Mouse (Mus musculus): ENCODE results near the gene Hoxd1.

Gene Hoxd1

DNA sequence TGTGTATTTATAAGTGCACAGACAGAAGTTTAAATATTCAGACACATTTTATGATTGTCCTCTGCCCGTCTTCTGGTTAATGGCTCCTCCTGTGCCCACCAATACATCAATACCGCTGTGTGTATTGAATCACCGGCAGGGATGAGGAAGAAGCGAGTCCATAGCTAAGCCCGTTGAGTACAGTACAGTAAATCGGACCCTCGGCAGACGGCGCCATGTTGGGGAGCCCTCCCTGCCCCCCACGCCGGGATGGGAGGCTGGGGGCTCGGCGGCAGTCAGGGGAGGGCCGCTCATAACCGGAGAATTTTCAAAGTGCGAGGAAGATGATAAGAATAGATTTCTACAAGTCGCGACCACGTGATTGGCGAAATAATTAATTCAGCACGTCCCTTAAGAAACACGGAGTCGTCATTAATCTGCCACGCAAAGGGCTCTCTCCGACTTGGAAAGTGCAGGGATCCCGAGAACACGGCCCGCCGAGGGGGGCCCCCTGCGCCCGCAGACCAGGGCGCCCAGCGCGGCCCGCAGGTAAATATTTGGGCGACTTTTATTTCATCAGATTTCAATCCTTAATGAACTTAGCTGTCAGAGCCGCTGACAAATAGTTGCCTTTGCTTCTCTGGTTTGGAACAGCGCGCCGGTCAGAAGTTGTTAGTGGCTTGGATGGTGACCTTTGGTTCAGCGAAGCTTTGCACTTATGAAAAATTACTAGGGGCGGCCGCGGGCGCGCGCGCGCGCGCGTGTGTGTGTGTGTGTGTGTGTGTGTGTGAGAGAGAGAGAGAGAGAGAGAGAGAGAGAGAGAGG is 30.1 kb upstream of the Hoxd1 start:
- no peak for DNase-seq (ENCODE audit: low read depth, low spot score)

GRCm38 (mm10) chr2:74733317-74733661 is 29.5 kb upstream of the Hoxd1 start:
- DNase-seq (ENCODE audit: low read depth, low spot score), result no peak

DNA sequence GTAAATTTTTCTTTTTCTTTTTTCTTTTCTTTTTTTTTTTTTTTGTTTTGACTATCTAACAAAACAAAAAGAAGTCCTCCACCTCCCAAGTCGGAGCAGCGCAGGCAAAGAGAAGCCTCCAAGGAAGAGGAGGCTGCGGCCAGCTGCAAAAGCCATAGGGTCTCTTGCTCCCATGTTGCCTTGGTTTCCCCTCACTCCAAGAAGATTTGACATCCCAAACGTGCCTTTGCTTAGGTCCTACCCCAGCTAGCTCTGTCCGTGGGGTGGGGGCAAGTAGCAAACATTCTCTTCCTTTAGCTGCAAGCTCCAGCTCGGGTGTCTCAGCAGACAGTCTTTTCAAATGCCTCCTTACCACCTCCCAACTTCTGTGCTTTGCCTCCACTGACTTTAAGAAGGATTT is 29.0 kb upstream of the Hoxd1 start:
- DNase-seq (ENCODE audit: low read depth, low spot score), result no peak

DNA sequence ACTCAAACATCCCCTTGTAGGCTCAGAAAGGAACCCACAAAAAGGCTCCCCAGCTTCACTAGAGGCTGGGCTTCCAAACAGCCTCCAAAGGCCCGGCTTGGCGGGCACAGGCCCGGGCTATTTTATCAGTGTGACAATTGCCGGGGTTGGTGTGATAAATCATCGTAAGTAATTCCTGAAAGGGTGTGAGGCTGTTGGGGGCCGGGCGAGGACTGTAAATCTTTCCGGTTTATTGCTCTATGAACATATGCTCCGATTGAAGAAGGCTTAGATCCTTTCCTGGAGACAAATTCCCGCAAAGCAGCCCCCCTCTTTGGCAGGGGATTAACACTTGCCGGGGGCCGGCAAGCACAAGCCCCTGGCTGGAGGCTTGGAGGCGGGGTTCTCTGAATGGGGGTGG is 28.3 kb upstream of the Hoxd1 start:
- DNase-seq (ENCODE audit: low read depth, low spot score), result no peak

DNA sequence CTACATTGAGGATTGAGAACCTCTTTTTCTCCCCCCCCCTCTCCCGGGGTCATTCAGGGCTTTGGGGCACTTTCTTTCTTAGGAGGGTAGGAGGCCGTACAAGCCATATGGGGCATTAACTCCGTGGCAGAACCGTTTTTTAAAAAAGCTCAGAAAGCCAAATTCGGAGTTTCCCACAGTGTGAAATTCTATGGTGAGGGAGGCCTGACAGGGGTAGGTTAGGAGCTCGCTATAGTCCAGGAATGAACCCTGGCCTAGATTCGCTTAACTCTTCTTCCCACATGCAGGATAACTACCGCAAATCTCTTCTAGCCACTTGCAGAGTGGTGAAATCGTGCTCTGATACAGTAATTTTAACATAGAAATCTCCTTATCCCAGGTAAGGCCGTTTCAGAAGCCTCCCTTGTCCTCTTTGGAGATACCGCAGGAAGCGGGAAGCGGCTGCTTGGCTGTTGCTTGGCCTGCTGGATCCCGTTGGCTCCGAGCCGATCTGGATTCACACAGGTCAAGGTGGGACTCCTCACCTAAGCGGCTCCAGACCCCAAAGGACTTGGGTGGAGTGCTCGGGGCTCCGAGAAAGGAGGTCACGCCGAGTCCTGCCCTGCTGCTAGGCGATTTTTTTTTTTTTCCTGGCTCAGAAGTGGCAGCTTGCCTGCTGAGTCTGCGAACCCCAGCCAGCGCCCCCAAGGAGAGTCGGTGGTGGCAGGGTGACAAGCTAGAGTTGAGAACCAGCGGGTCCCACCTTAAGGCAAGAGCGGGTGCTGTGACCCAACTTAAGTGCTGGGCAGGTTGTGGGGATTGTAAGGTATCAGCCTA is 27.6 kb upstream of the Hoxd1 start:
- DNase-seq (ENCODE audit: low read depth, low spot score), result no peak

DNA sequence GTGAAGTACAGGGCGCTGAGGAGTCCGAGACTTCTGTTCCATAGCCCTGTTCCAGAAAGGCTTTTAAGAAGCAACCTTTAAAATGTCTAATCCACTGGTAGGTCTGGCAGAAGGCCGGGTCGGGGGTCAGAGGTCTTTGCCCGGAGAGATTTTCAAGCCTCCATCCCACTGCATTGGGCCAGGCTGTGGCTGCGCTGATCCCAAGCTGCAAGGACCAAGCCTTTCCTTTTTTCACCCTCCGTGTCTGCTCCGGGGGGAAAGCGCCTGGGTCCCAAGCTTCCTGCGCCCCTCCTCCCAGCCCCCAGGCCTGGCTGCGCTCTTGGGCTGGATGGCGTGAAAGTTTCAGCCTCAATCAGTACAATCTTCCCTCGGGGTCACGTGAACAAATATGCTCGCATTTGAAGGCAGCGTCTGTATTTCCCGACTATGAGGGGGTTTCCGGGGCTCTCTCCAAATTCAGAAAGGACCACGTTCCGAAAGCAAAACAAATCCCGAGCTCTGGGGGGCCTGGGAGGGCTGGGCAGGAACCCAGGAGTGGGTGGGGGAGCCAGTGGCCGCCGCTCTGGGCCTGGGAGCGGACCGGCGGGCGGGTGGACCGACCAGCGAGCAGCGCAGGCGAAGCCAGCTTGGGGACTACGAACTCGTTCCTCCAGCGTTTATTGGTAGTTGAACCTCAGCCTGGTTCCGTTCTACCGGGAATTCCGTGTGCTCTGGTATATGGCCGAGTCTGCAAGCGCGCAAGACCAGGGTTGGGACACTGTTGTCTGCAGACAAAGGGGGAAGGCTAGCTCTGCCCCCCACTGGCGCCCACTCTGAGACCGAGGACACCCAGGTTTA is 26.7 kb upstream of the Hoxd1 start:
- no peak for DNase-seq (ENCODE audit: low read depth, low spot score)

DNA sequence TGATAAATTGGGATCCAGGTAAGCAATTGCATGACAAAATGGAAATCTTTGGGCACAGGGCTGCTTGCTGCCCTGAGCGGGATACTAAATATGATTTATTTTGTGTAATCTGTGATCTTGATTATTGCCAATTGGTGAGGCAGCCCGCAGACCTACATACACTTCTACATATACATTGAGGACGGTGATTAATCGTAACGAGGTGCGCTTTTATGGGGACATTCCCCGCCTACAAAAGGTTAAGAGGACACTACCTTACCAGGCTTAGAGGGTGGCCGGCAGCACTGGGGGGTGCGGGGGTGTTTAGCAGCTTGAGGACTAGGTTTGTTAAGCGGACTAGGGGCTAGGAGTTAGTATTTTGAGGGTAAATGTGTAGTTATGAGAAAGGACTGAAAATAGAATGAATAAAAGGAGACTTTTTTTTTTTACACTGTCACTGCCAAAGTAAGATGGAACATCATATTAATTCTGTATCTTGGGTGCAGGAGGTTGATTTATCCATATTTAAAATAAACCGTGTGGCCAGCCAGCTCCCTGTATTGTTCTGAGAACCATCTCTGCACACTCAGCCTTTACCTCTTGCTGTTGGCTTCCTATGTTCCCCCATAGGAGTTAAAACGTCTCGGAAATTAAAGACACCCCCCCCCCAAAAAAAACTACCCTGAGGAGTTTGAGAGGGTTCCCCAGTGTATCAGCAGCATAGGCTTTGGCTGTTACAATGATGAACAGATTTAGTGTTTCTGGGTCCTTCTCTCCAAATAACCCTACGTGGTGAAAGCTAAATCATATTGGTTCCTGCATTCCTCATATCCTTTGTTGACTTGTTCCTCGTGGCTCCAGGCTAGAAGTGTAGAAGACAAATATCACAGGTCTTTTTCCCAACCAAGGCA is 25.8 kb upstream of the Hoxd1 start:
- DNase-seq (ENCODE audit: low read depth, low spot score), result no peak

- no peak for DNase-seq (ENCODE audit: low read depth, low spot score)
Observed at GRCm38 (mm10) chr2:74737578-74738070, 25.2 kb upstream of the Hoxd1 start.

DNA sequence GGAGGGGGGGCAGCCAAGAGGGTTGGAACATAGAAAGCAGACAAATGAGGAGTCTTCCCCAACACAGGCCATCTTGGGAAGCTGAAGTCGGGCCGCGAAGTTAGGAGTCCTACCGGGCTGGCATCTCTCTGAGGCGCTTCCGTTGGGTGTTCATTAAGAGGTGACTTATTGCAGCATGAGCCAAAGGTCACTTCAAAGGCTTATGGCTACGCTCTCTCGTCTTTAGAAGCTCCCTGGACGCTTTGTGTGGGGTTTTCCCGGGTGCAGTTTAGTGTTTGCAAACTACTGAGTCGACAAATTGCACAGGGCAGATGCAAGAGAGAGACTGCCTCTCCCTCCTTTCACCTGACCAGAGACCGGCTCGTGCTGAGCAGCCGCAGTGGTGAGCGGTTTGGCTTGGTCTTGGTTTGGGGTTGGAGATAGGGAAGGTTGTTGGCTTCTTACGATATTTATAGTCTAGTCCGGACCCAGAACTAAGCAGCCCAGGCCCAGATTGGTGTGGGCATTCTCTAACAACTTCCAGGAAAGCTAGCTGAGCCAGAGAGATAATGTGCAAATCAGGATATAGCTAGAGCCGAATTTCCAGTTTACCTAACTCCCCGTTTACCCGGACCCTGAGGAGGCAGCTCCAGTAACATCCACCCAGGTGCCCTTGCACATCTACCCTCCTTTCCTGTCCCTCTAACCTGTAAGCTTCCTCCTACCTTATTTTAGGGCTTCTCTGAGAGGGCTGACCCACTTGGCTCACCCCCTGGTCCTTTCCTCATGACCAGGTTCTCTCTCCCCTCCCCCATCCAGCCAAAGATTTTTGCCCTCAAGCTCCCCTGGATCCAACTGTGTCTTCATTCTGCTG is 23.9 kb upstream of the Hoxd1 start:
- no peak for DNase-seq (ENCODE audit: low read depth, low spot score)

DNA sequence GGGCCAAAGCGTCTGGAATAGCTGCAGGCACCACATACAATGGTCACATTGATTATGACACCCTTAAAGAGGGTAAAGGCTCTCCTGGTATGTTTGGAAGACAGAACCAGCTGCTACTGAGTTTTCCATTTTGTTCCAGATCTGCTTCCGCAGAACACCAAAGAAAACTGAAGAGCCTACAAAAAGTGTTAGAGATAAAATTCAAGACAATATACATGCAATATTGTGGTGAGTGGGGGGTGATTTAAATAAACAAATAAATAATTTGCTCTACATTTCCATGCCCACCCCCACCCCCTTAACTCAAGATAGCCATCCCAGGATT is 23.3 kb upstream of the Hoxd1 start:
- DNase-seq (ENCODE audit: low read depth, low spot score), result no peak

GRCm38 (mm10) chr2:74739869-74740268 is 22.9 kb upstream of the Hoxd1 start:
- no peak for DNase-seq (ENCODE audit: low read depth, low spot score)

GRCm38 (mm10) chr2:74740311-74741091 is 22.3 kb upstream of the Hoxd1 start:
- no peak for DNase-seq (ENCODE audit: low read depth, low spot score)

DNA sequence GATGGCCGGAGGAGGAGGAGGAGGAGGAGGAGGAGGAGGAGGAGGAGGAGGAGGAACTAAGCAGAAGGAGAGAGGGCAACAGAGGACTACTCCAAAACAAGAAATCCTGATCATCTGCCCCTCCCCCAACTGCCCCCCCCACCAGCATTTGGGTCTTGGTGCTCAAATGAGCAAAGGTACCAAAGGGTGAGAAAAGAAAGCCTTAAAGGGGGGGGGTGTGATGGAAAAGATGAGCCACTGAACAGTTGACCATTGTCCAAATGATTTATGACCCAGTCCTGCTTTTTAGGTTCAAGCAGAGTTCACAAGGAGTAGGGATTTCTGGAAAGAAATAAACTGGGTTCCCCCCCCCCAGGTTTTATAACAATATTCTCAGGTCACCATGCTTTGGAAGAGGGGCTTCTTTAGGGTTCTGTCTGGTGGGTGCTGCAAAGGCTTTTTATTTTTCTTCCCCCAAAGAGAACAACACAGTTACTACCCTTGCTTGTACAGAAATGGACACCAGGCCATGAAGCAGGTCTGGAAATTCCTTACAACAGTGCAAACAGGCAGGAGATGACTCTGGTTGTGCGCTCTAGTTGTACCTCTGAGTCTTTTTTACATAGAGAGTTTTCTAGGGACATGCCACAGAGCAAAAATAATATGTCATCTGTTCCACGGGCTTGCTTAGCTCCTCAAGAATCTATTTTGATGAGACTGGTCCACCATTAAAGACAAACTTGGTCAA is 21.4 kb upstream of the Hoxd1 start:
- no peak for DNase-seq (ENCODE audit: low read depth, low spot score)

DNA sequence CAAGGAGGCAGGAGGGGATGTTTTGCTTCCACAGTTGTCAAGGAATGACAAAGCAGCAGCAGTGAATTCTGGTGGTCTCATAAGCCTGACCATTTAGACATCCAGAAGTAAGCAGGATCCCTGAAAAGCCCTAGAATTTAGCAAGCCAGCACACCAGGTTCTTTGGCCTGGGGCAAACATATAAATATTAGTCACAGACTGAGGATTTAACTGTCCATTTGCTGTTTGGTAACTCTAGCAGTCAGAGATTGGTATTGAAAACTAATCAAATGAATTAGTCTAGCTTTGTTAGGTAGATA is 20.9 kb upstream of the Hoxd1 start:
- no peak for DNase-seq (ENCODE audit: low read depth, low spot score)

GRCm38 (mm10) chr2:74745540-74746297 is 17.1 kb upstream of the Hoxd1 start:
- no peak for DNase-seq (ENCODE audit: low read depth, low spot score)

DNA sequence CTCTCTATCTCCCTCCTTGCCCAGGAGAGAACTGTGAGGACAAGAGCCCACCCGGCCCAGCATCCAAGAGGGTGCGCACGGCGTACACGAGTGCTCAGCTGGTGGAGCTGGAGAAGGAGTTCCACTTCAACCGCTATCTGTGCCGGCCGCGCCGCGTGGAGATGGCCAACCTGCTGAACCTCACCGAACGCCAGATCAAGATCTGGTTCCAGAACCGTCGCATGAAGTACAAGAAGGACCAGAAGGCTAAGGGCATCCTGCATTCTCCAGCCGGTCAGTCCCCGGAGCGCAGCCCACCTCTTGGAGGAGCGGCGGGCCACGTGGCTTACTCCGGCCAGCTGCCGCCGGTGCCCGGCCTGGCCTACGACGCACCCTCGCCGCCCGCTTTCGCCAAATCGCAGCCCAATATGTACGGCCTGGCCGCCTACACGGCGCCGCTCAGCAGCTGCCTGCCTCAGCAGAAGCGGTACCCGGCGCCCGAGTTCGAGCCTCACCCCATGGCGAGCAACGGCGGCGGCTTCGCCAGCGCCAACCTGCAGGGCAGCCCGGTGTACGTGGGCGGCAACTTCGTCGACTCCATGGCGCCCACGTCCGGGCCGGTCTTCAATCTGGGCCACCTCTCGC is 16.4 kb upstream of the Hoxd1 start:
- DNase-seq (ENCODE audit: low read depth, low spot score), result no peak

GRCm38 (mm10) chr2:74747006-74747405 is 15.8 kb upstream of the Hoxd1 start:
- no peak for DNase-seq (ENCODE audit: low read depth, low spot score)

DNA sequence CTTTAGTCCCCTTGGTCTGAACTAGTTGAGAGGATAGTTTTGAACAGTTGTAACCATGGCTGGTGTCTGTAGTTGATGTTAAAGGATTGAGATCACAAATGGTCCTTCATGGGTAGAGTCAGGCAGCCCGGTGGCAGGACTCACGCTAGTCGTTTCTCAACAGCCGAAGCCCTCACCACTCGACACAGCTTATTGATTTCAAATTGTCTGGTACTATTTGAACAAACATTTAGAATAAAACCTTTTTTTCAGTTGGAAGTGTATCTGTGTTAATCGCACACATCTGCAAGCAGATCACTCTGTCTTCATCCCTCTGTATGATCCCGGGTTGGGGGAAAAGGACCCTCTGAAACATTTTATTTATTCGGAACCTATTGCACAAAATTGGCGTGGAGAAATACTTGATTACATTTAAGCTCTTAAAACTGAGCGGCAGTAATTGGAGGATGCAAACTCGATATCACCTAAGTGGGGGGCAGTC is 15.1 kb upstream of the Hoxd1 start:
- no peak for DNase-seq (ENCODE audit: low read depth, low spot score)

Measured in A20 (cell line).